In genomic region chr11:8445915-8446356, GRCm38 (mm10) we compare ENCODE assay signal across 7 mouse cellular contexts.
DNase-seq lines count a peak whose midpoint lies in the region; ATAC-seq and TF ChIP-seq lines count a peak whose summit lies in the region.

No protein-coding gene starts in this region.

- ATAC-seq in Patski, result peak; percentile 45
- ATAC-seq in forebrain, embryonic 14.5 days, result peak; percentile 91
- peak; percentile 81 for ATAC-seq in midbrain, embryonic 15.5 days (replicated peaks)

- POLR2A ChIA-PET in Patski (lab: Charles Lee), result interaction anchor here (1.1 to 3.3 kb wide), 3 partner anchors 8 to 21 kb away, joined by 3 to 18 read pairs (median 6); no protein-coding TSS in a partner anchor

- no peak overlapping the region for H3K4me2 ChIP-seq in forebrain, embryonic 14.5 days (ENCODE audit: low read length)
- no peak overlapping the region for H3K4me2 ChIP-seq in midbrain, embryonic 15.5 days

- H3K9me3 ChIP-seq in forebrain, embryonic 14.5 days (replicated peaks; ENCODE audit: control insufficient read depth, low read length), result no peaks in the 10 kb centered on the region
- no peaks in the 10 kb centered on the region for H3K9me3 ChIP-seq in midbrain, embryonic 15.5 days

- peak overlapping the region; percentile 72; the same call in 1 of the 2 replicates for H3K27ac ChIP-seq in forebrain, embryonic 14.5 days (ENCODE audit: low read depth, low read length)
- H3K27ac ChIP-seq in midbrain, embryonic 15.5 days, result peak overlapping the region; percentile 27; the same call in 1 of the 2 replicates

- intact Hi-C loops in heart, postnatal 14 days (cut with DNase I), result no loop called here

- CTCF ChIA-PET in Patski (lab: Charles Lee), result interaction anchor here (0.9 to 8.4 kb wide), 8 partner anchors 9 to 414 kb away, joined by 3 to 64 read pairs (median 3); no protein-coding TSS in a partner anchor

- no peak overlapping the region for H3K4me3 ChIP-seq in forebrain, embryonic 14.5 days (ENCODE audit: low read depth, low read length)
- no peak overlapping the region for H3K4me3 ChIP-seq in midbrain, embryonic 15.5 days

- H3K36me3 ChIP-seq in forebrain, embryonic 14.5 days (ENCODE audit: control insufficient read depth, insufficient read depth, low read length), result peaks cover 20% of the 10 kb centered on the region; the same call in 1 of the 2 replicates
- H3K36me3 ChIP-seq in midbrain, embryonic 15.5 days (replicated peaks), result no peaks in the 10 kb centered on the region

- H3K4me1 ChIP-seq in forebrain, embryonic 14.5 days (ENCODE audit: control insufficient read depth, insufficient read depth, low read length), result peaks cover 9% of the 10 kb centered on the region; the same call in 1 of the 2 replicates
- H3K4me1 ChIP-seq in midbrain, embryonic 15.5 days, result peaks cover 10% of the 10 kb centered on the region

- H3K27me3 ChIP-seq in Patski, result no peaks in the 10 kb centered on the region
- no peaks in the 10 kb centered on the region for H3K27me3 ChIP-seq in forebrain, embryonic 14.5 days (replicated peaks; ENCODE audit: control insufficient read depth, insufficient read depth, low read length)
- H3K27me3 ChIP-seq in midbrain, embryonic 15.5 days (replicated peaks), result no peaks in the 10 kb centered on the region

- DNase-seq in 3T3-L1 (ENCODE audit: low read depth, low spot score) (peak; percentile 52), Patski (ENCODE audit: low read depth, low spot score) (no peak)
- DNase-seq in forebrain, embryonic 14.5 days (ENCODE audit: low spot score), result peak; percentile 94
- peak; percentile 66 to 78 for DNase-seq in heart, postnatal 14 days
- DNase-seq in layer of hippocampus, postnatal 10 days (ENCODE audit: low spot score in 2 of 2), result peak; percentile 76 to 82
- peak; percentile 30 for DNase-seq in thymus, postnatal 25 days

- WGBS in forebrain, embryonic 14.5 days, result 15% methylated on average over 8 of the region's 8 CpGs
- 35% methylated on average over 8 of the region's 8 CpGs for WGBS in midbrain, embryonic 15.5 days

- no peak overlapping the region for H3K9ac ChIP-seq in forebrain, embryonic 14.5 days (ENCODE audit: low read length)
- H3K9ac ChIP-seq in midbrain, embryonic 15.5 days, result no peak overlapping the region

- in situ Hi-C loops in Patski (cut with MboI; ENCODE audit: low pct_unique_long_range_greater_than_20kb), result loop anchor here (25.0 kb wide), 1 partner anchor 216 kb away; the partner anchor contains the start of gene Tns3

- no peak for TF ChIP-seq CTCF in Patski (IDR thresholded peaks at IDR 0.05)
